Mouse (Mus musculus): ENCODE results near the gene Sema5a. TPM values are rescaled to one million over a fixed set of nuclear protein-coding genes. Genes with fewer than 3 reads are reported as not detected.
A peak's percentile ranks its signal among the peaks of the same experiment; 100 is the strongest.

The Sema5a gene
- total and polyA plus RNA-seq, 2 experiments from 2014 or later: 8.8 to 40.0 TPM

- 41% methylated on average over 5 of the region's 5 CpGs for WGBS
- Histone ChIP-seq H3K27ac (no peak overlapping the region), H3K4me1 (ENCODE audit: insufficient read depth, low read length) (peaks cover 8% of the 10 kb centered on the region), H3K4me2 (ENCODE audit: low read depth, low read length) (no peak overlapping the region), H3K36me3 (ENCODE audit: insufficient read depth, low read length) (no peaks in the 10 kb centered on the region), H3K4me3 (ENCODE audit: low read length) (no peak overlapping the region), H3K9ac (replicated peaks; ENCODE audit: low read length) (no peak overlapping the region), H3K27me3 (ENCODE audit: insufficient read depth, low read length) (no peaks in the 10 kb centered on the region), H3K9me3 (ENCODE audit: low read length) (no peaks in the 10 kb centered on the region)
- no peak for DNase-seq (ENCODE audit: low spot score)
- no peak for TF ChIP-seq CTCF (IDR thresholded peaks at IDR 0.05; ENCODE audit: low read depth)
- no peak for ATAC-seq
Measured at GRCm38 (mm10) chr15:32260942-32261341, 16.3 kb downstream of the Sema5a start.

GRCm38 (mm10) chr15:32263651-32264050 lies 19.0 kb downstream of the Sema5a start:
- Histone ChIP-seq H3K9ac (replicated peaks; ENCODE audit: low read length) (no peak overlapping the region), H3K27ac (no peak overlapping the region), H3K4me2 (ENCODE audit: low read depth, low read length) (no peak overlapping the region), H3K4me1 (ENCODE audit: insufficient read depth, low read length) (no peaks in the 10 kb centered on the region; the same call in 1 of the 2 replicates), H3K27me3 (ENCODE audit: insufficient read depth, low read length) (no peaks in the 10 kb centered on the region), H3K36me3 (ENCODE audit: insufficient read depth, low read length) (no peaks in the 10 kb centered on the region), H3K9me3 (ENCODE audit: low read length) (no peaks in the 10 kb centered on the region), H3K4me3 (ENCODE audit: low read length) (no peak overlapping the region)
- 53% methylated on average over 3 of the region's 3 CpGs for WGBS
- TF ChIP-seq CTCF (IDR thresholded peaks at IDR 0.05; ENCODE audit: low read depth): no peak
- ATAC-seq (no peak), DNase-seq (ENCODE audit: low spot score) (no peak)

- H3K27me3 ChIP-seq (ENCODE audit: insufficient read depth, low read length): no peaks in the 10 kb centered on the region
- no peak for TF ChIP-seq CTCF (IDR thresholded peaks at IDR 0.05; ENCODE audit: low read depth)
- DNase-seq (ENCODE audit: low spot score) (no peak), ATAC-seq (no peak)
- H3K9me3 ChIP-seq (ENCODE audit: low read length): no peaks in the 10 kb centered on the region
- no peaks in the 10 kb centered on the region for H3K36me3 ChIP-seq (ENCODE audit: insufficient read depth, low read length)
- no peak overlapping the region for H3K9ac ChIP-seq (replicated peaks; ENCODE audit: low read length)
- H3K27ac ChIP-seq: no peak overlapping the region
- H3K4me1 ChIP-seq (ENCODE audit: insufficient read depth, low read length): no peaks in the 10 kb centered on the region; the same call in 1 of the 2 replicates
- H3K4me3 ChIP-seq (ENCODE audit: low read length): no peak overlapping the region
- WGBS: 80% methylated on average over 7 of the region's 7 CpGs
- no peak overlapping the region for H3K4me2 ChIP-seq (ENCODE audit: low read depth, low read length)
Measured at GRCm38 (mm10) chr15:32264822-32265377, 20.3 kb downstream of the Sema5a start.

- 56% methylated on average over 9 of the region's 9 CpGs for WGBS
- H3K27ac ChIP-seq: no peak overlapping the region
Measured at GRCm38 (mm10) chr15:32265378-32265934, 20.8 kb downstream of the Sema5a start.

GRCm38 (mm10) chr15:32266122-32266820 lies 21.7 kb downstream of the Sema5a start:
- peak; percentile 66 for ATAC-seq
- no peak for TF ChIP-seq CTCF (IDR thresholded peaks at IDR 0.05; ENCODE audit: low read depth)
- no peak overlapping the region for H3K9ac ChIP-seq (replicated peaks; ENCODE audit: low read length)

More at GRCm38 (mm10) chr15:32265378-32265934, 20.8 kb downstream of the Sema5a start:
- Histone ChIP-seq H3K4me3 (ENCODE audit: low read length) (no peak overlapping the region), H3K4me1 (ENCODE audit: insufficient read depth, low read length) (no peaks in the 10 kb centered on the region; the same call in 1 of the 2 replicates), H3K9ac (replicated peaks; ENCODE audit: low read length) (no peak overlapping the region), H3K4me2 (ENCODE audit: low read depth, low read length) (no peak overlapping the region), H3K36me3 (ENCODE audit: insufficient read depth, low read length) (no peaks in the 10 kb centered on the region), H3K27me3 (ENCODE audit: insufficient read depth, low read length) (no peaks in the 10 kb centered on the region), H3K9me3 (ENCODE audit: low read length) (no peaks in the 10 kb centered on the region)
- DNase-seq (ENCODE audit: low spot score): peak; percentile 38
- TF ChIP-seq CTCF (IDR thresholded peaks at IDR 0.05; ENCODE audit: low read depth): no peak
- peak; percentile 60 for ATAC-seq

GRCm38 (mm10) chr15:32270106-32270505 lies 25.5 kb downstream of the Sema5a start:
- WGBS: 47% methylated on average over 2 of the region's 2 CpGs
- TF ChIP-seq CTCF (IDR thresholded peaks at IDR 0.05; ENCODE audit: low read depth): no peak
- Histone ChIP-seq H3K4me3 (ENCODE audit: low read length) (no peak overlapping the region), H3K9me3 (ENCODE audit: low read length) (no peaks in the 10 kb centered on the region), H3K27me3 (ENCODE audit: insufficient read depth, low read length) (no peaks in the 10 kb centered on the region), H3K4me2 (ENCODE audit: low read depth, low read length) (no peak overlapping the region), H3K4me1 (ENCODE audit: insufficient read depth, low read length) (no peaks in the 10 kb centered on the region; the same call in 1 of the 2 replicates), H3K36me3 (ENCODE audit: insufficient read depth, low read length) (no peaks in the 10 kb centered on the region), H3K9ac (replicated peaks; ENCODE audit: low read length) (no peak overlapping the region), H3K27ac (no peak overlapping the region)
- ATAC-seq (peak; percentile 36; the same call in 1 of the 2 replicates), DNase-seq (ENCODE audit: low spot score) (no peak)

More at GRCm38 (mm10) chr15:32266122-32266820, 21.7 kb downstream of the Sema5a start:
- DNase-seq (ENCODE audit: low spot score): no peak
- Histone ChIP-seq H3K27ac (0 out of 2 replicates have a peak overlapping the region, but pooled peaks have one; percentile 7), H3K9me3 (ENCODE audit: low read length) (no peaks in the 10 kb centered on the region), H3K36me3 (ENCODE audit: insufficient read depth, low read length) (no peaks in the 10 kb centered on the region), H3K27me3 (ENCODE audit: insufficient read depth, low read length) (no peaks in the 10 kb centered on the region), H3K4me3 (ENCODE audit: low read length) (no peak overlapping the region), H3K4me2 (ENCODE audit: low read depth, low read length) (no peak overlapping the region), H3K4me1 (ENCODE audit: insufficient read depth, low read length) (no peaks in the 10 kb centered on the region; the same call in 1 of the 2 replicates)
- WGBS: 74% methylated on average over 15 of the region's 15 CpGs

Measured in hindbrain, postnatal 0 days (tissue).